9 mouse cellular contexts compared by ENCODE assay signal in the genomic region with DNA sequence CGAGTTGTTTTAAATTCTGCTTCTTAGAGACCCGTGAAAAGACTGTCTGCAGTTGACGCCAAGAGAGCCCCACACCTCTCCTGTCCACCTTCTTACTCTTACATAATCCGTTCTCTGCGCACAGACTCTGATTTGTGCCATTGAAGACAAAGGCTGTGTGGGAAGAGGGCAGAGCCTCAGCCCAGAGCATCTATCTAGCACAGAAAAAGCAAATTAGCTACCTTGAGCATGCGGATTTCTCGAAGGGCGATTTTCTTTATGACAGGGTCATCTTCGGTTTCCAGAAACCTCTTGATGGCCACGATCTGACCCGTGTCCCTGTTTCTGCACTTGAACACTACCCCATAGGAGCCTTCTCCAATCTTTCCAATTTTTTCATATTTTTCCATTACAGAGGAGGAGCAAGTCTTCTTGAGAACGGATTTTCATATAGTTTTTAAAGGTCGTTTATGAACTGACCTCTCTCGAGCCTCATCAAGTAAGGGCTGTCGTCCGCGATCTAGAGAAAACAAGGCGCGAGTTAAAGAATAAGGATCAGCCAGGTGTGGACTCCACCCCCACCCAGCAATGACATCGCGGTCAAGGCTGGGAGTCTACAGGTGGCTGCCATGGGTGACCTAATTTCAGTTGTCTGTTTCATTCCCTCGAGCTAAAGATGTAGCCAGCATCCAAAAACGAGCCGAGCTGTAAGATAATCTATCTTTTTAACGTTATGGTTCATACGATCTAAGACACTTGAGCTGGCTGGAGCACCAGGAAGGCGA. TPM values are rescaled to one million over a fixed set of nuclear protein-coding genes. Genes with fewer than 3 reads are reported as not detected.
DNase-seq lines count a peak whose midpoint lies in the region; ATAC-seq and TF ChIP-seq lines count a peak whose summit lies in the region.
"Had no signal": no experiment of that assay in that cellular context is flagged by ENCODE, and none has a peak within 500 bp of the region (broad histone marks: within the 10 kb centered on the region; RNA-seq: fewer than 3 reads in every experiment).

No protein-coding gene starts in this region.

- H3K27me3 ChIP-seq in heart, postnatal 0 days (ENCODE audit: control insufficient read depth, insufficient read depth, low read length), result no peaks in the 10 kb centered on the region
- H3K27me3 ChIP-seq in forebrain, embryonic 15.5 days, result 0 out of 2 replicates have a peak, but pooled peaks cover 5% of the 10 kb centered on the region
- H3K27me3 ChIP-seq in limb, embryonic 13.5 days, result peaks cover 34% of the 10 kb centered on the region
- H3K27me3 ChIP-seq: Patski had no signal

- TF ChIP-seq CTCF in heart, postnatal 0 days (IDR thresholded peaks at IDR 0.05; ENCODE audit: low read depth), result no peak

- no peak for ATAC-seq in heart, postnatal 0 days (ENCODE audit: insufficient read depth, low read depth)
- ATAC-seq in forebrain, embryonic 15.5 days (replicated peaks), result peak; percentile 11
- ATAC-seq in limb, embryonic 13.5 days (ENCODE audit: low FRiP score, low read depth), result no peak
- ATAC-seq: Patski had no signal

- H3K4me3 ChIP-seq in heart, postnatal 0 days (ENCODE audit: low read depth, low read length), result peak overlapping the region; percentile 73
- peak overlapping the region; percentile 54 for H3K4me3 ChIP-seq in forebrain, embryonic 15.5 days
- H3K4me3 ChIP-seq in limb, embryonic 13.5 days, result peak overlapping the region; percentile 57

- H3K27ac ChIP-seq in heart, postnatal 0 days (ENCODE audit: low read depth), result no peak overlapping the region
- H3K27ac ChIP-seq in forebrain, embryonic 15.5 days (replicated peaks), result no peak overlapping the region
- H3K27ac ChIP-seq in limb, embryonic 13.5 days, result no peak overlapping the region

- H3K4me2 ChIP-seq in heart, postnatal 0 days (ENCODE audit: low read depth, low read length), result peak overlapping the region; percentile 97
- H3K4me2 ChIP-seq in forebrain, embryonic 15.5 days (replicated peaks), result peak overlapping the region; percentile 96
- peak overlapping the region; percentile 100 for H3K4me2 ChIP-seq in limb, embryonic 13.5 days (replicated peaks)

- no peaks in the 10 kb centered on the region for H3K9me3 ChIP-seq in heart, postnatal 0 days (replicated peaks; ENCODE audit: control insufficient read depth, low read length)
- no peaks in the 10 kb centered on the region for H3K9me3 ChIP-seq in forebrain, embryonic 15.5 days
- no peaks in the 10 kb centered on the region for H3K9me3 ChIP-seq in limb, embryonic 13.5 days

- no peak for DNase-seq in heart, postnatal 0 days (ENCODE audit: low spot score)
- no peak for DNase-seq in heart, adult 11 months
- peak; percentile 61 for DNase-seq in cerebellum, adult 11-12 months
- peak; percentile 8 for DNase-seq in right cerebral cortex, postnatal 14 days
- no peak for DNase-seq in natural killer cell, adult 2 months (ENCODE audit: low spot score in 2 of 2)
- no peak for DNase-seq in gastrocnemius, adult 8-10 months (ENCODE audit: low spot score in 2 of 2)

- H3K4me1 ChIP-seq in heart, postnatal 0 days (ENCODE audit: control insufficient read depth, insufficient read depth), result no peaks in the 10 kb centered on the region; the same call in 1 of the 2 replicates
- H3K4me1 ChIP-seq in forebrain, embryonic 15.5 days, result peaks cover 17% of the 10 kb centered on the region
- peaks cover 18% of the 10 kb centered on the region for H3K4me1 ChIP-seq in limb, embryonic 13.5 days

- peak overlapping the region; percentile 58 for H3K9ac ChIP-seq in heart, postnatal 0 days (replicated peaks; ENCODE audit: low read depth, low read length)
- H3K9ac ChIP-seq in forebrain, embryonic 15.5 days (replicated peaks), result peak overlapping the region; percentile 59
- H3K9ac ChIP-seq in limb, embryonic 13.5 days, result peak overlapping the region; percentile 70

- H3K36me3 ChIP-seq in heart, postnatal 0 days (replicated peaks; ENCODE audit: control insufficient read depth, insufficient read depth, low read length), result no peaks in the 10 kb centered on the region
- no peaks in the 10 kb centered on the region for H3K36me3 ChIP-seq in forebrain, embryonic 15.5 days
- no peaks in the 10 kb centered on the region for H3K36me3 ChIP-seq in limb, embryonic 13.5 days

- 45% methylated on average over 27 of the region's 27 CpGs for WGBS in heart, postnatal 0 days
- 26% methylated on average over 27 of the region's 27 CpGs for WGBS in forebrain, embryonic 15.5 days
- WGBS in limb, embryonic 13.5 days, result 33% methylated on average over 27 of the region's 27 CpGs

- no peak for TF ChIP-seq EP300 in heart, postnatal 0 days (IDR thresholded peaks at IDR 0.05; ENCODE audit: low read depth)

RNA-seq across cellular contexts. Expression of gene Cdkl1, which starts 1.1 kb away (rescaled TPM):
- total RNA-seq in heart, postnatal 0 days (2014; rRNA removed; ENCODE audit: low replicate concordance), result 3.8 and 6.6 TPM in 2 replicates
- 6.0 and 6.5 TPM in 2 replicates for polyA plus RNA-seq in heart, postnatal 0 days (2015; fragmentation: Nextera tagmentation; extraction: Ambion mirVana)
- polyA plus RNA-seq in forebrain, embryonic 15.5 days (2015; fragmentation: Nextera tagmentation; extraction: Ambion mirVana), result 3.6 and 5.6 TPM in 2 replicates
- 1.2 and 1.3 TPM in 2 replicates for polyA plus RNA-seq in limb, embryonic 13.5 days (2015; fragmentation: Nextera tagmentation; extraction: Ambion mirVana)
- 1 to 10 TPM; 1.1 to 1.7 (median 1.3) TPM for total RNA-seq in gastrocnemius, adult 8-10 months (2022)

Comparison
In these comparisons a context has a peak if more than half of its experiments do, and no peak if none do; other contexts are left out.
1. DNase-seq: peak in cerebellum, adult 11-12 months (single experiment) and right cerebral cortex, postnatal 14 days (single experiment); none in heart, postnatal 0 days (single experiment), heart, adult 11 months (single experiment), natural killer cell, adult 2 months (0 of 2) and gastrocnemius, adult 8-10 months (0 of 2).
2. Peak in every context shown above with its lines, with median percentiles within 50 percentile points of each other: H3K4me2 ChIP-seq, H3K4me3 ChIP-seq and H3K9ac ChIP-seq.